Mouse (Mus musculus): ENCODE data around the gene Polr2i. TPM values are rescaled to one million over a fixed set of nuclear protein-coding genes. Genes with fewer than 3 reads are reported as not detected.
"Not testable (repeated sequence)": the region's sequence is repeated elsewhere in the genome, so short reads cannot be mapped to it uniquely, and the experiment has no call there.

Gene Polr2i
- polyA plus RNA-seq, 1 experiment from 2014 or later, result 127 TPM

GRCm38 (mm10) chr7:30196171-30196570 lies 35.6 kb upstream of the Polr2i start:
- Histone ChIP-seq H3K4me3 (no peak overlapping the region), H3K4me1 (peaks cover 40% of the 10 kb centered on the region)
- WGBS, result 81% methylated on average over 6 of the region's 6 CpGs

GRCm38 (mm10) chr7:30197592-30198129 lies 34.1 kb upstream of the Polr2i start:
- Histone ChIP-seq H3K4me1 (peaks cover 39% of the 10 kb centered on the region), H3K9me3 (no peaks in the 10 kb centered on the region), H3K4me3 (no peak overlapping the region; the same call in 1 of the 2 replicates), H3K36me3 (peaks cover 2% of the 10 kb centered on the region; the same call in 1 of the 2 replicates), H3K27me3 (ENCODE audit: insufficient read depth, poor library complexity, severe bottlenecking) (no peaks in the 10 kb centered on the region), H3K27ac (0 out of 2 replicates have a peak overlapping the region, but pooled peaks have one; percentile 52)
- no peak for DNase-seq (ENCODE audit: low spot score)
- 58% methylated on average over 5 of the region's 5 CpGs for WGBS

More at GRCm38 (mm10) chr7:30196171-30196570, 35.6 kb upstream of the Polr2i start:
- Histone ChIP-seq H3K9me3 (no peaks in the 10 kb centered on the region), H3K36me3 (peaks cover 17% of the 10 kb centered on the region), H3K27ac (no peak overlapping the region), H3K27me3 (ENCODE audit: insufficient read depth, poor library complexity, severe bottlenecking) (no peaks in the 10 kb centered on the region)
- DNase-seq (ENCODE audit: low spot score), result no peak

GRCm38 (mm10) chr7:30198481-30198971 lies 33.2 kb upstream of the Polr2i start, which contains the start of gene Capns1:
Capns1 (minus strand) TSS chr7:30198811.
- WGBS, result 11% methylated on average over 8 of the region's 8 CpGs
- H3K27me3 ChIP-seq (ENCODE audit: insufficient read depth, poor library complexity, severe bottlenecking), result no peaks in the 10 kb centered on the region
- no peaks in the 10 kb centered on the region for H3K36me3 ChIP-seq
- no peaks in the 10 kb centered on the region for H3K9me3 ChIP-seq
- peak within 1 kb of the TSS; percentile 31 for H3K4me3 ChIP-seq
- H3K27ac ChIP-seq, result peak within 1 kb of the TSS; percentile 52; the same call in 1 of the 2 replicates
- DNase-seq (ENCODE audit: low spot score), result peak; percentile 87
- H3K4me1 ChIP-seq, result peaks cover 34% of the 10 kb centered on the region

- Histone ChIP-seq H3K4me3 (no peak overlapping the region), H3K36me3 (no peaks in the 10 kb centered on the region), H3K4me1 (peaks cover 36% of the 10 kb centered on the region), H3K27ac (no peak overlapping the region), H3K27me3 (ENCODE audit: insufficient read depth, poor library complexity, severe bottlenecking) (no peaks in the 10 kb centered on the region), H3K9me3 (no peaks in the 10 kb centered on the region)
- DNase-seq (ENCODE audit: low spot score), result no peak
- 78% methylated on average over 18 of the region's 18 CpGs for WGBS
These were observed 32.1 kb upstream of the Polr2i start for GRCm38 (mm10) chr7:30199498-30200139.

GRCm38 (mm10) chr7:30200200-30200599 lies 31.5 kb upstream of the Polr2i start:
- Histone ChIP-seq H3K9me3 (no peaks in the 10 kb centered on the region), H3K27ac (no peak overlapping the region), H3K27me3 (ENCODE audit: insufficient read depth, poor library complexity, severe bottlenecking) (no peaks in the 10 kb centered on the region), H3K4me1 (peaks cover 38% of the 10 kb centered on the region), H3K4me3 (no peak overlapping the region), H3K36me3 (no peaks in the 10 kb centered on the region)
- whole genome bisulfite sequencing, result 79% methylated on average over 5 of the region's 5 CpGs
- DNase-seq (ENCODE audit: low spot score), result no peak

GRCm38 (mm10) chr7:30200661-30201060 lies 31.1 kb upstream of the Polr2i start:
- H3K27ac ChIP-seq; H3K36me3 ChIP-seq; H3K27me3 ChIP-seq (ENCODE audit: insufficient read depth, poor library complexity, severe bottlenecking); H3K9me3 ChIP-seq; H3K4me3 ChIP-seq; DNase-seq (ENCODE audit: low spot score): not testable (repeated sequence)
- H3K4me1 ChIP-seq, result peaks cover 33% of the 10 kb centered on the region
- WGBS, result 86% methylated on average over 5 of the region's 5 CpGs

- Histone ChIP-seq H3K9me3 (no peaks in the 10 kb centered on the region), H3K27me3 (ENCODE audit: insufficient read depth, poor library complexity, severe bottlenecking) (no peaks in the 10 kb centered on the region), H3K4me1 (peaks cover 17% of the 10 kb centered on the region), H3K36me3 (no peaks in the 10 kb centered on the region), H3K27ac (no peak overlapping the region), H3K4me3 (no peak overlapping the region)
- no peak for DNase-seq (ENCODE audit: low spot score)
- WGBS, result 77% methylated on average over 11 of the region's 11 CpGs
These were observed 28.7 kb upstream of the Polr2i start for GRCm38 (mm10) chr7:30202895-30203690.

GRCm38 (mm10) chr7:30204380-30204779 lies 27.4 kb upstream of the Polr2i start:
- Histone ChIP-seq H3K4me3 (no peak overlapping the region; the same call in 1 of the 2 replicates), H3K9me3 (no peaks in the 10 kb centered on the region), H3K27ac (no peak overlapping the region), H3K27me3 (ENCODE audit: insufficient read depth, poor library complexity, severe bottlenecking) (no peaks in the 10 kb centered on the region), H3K4me1 (peaks cover 12% of the 10 kb centered on the region), H3K36me3 (no peaks in the 10 kb centered on the region)
- 11% methylated on average over 8 of the region's 8 CpGs for WGBS
- no peak for DNase-seq (ENCODE audit: low spot score)

GRCm38 (mm10) chr7:30205383-30205782 lies 26.4 kb upstream of the Polr2i start:
- H3K4me3 ChIP-seq, result no peak overlapping the region
- H3K36me3 ChIP-seq, result no peaks in the 10 kb centered on the region
- H3K9me3 ChIP-seq, result no peaks in the 10 kb centered on the region
- H3K27ac ChIP-seq, result no peak overlapping the region
- 2% methylated on average over 2 of the region's 2 CpGs for WGBS
- peaks cover 12% of the 10 kb centered on the region for H3K4me1 ChIP-seq
- H3K27me3 ChIP-seq (ENCODE audit: insufficient read depth, poor library complexity, severe bottlenecking), result no peaks in the 10 kb centered on the region
- DNase-seq (ENCODE audit: low spot score), result no peak

- H3K36me3 ChIP-seq; H3K27ac ChIP-seq; H3K4me3 ChIP-seq; H3K27me3 ChIP-seq (ENCODE audit: insufficient read depth, poor library complexity, severe bottlenecking); H3K9me3 ChIP-seq; DNase-seq (ENCODE audit: low spot score): not testable (repeated sequence)
- WGBS, result 55% methylated on average over 5 of the region's 5 CpGs
- H3K4me1 ChIP-seq, result peaks cover 12% of the 10 kb centered on the region
These were observed 25.4 kb upstream of the Polr2i start for GRCm38 (mm10) chr7:30206364-30206763.

GRCm38 (mm10) chr7:30211025-30211424 lies 20.7 kb upstream of the Polr2i start:
- Histone ChIP-seq H3K36me3 (no peaks in the 10 kb centered on the region), H3K9me3 (no peaks in the 10 kb centered on the region), H3K27ac (no peak overlapping the region), H3K27me3 (ENCODE audit: insufficient read depth, poor library complexity, severe bottlenecking) (no peaks in the 10 kb centered on the region), H3K4me1 (no peaks in the 10 kb centered on the region), H3K4me3 (no peak overlapping the region)
- DNase-seq (ENCODE audit: low spot score), result no peak
- WGBS, result 27% methylated on average over 4 of the region's 4 CpGs

- Histone ChIP-seq H3K4me3 (no peak overlapping the region), H3K27ac (no peak overlapping the region)
- 81% methylated on average over 3 of the region's 3 CpGs for WGBS
These were observed 17.9 kb upstream of the Polr2i start for GRCm38 (mm10) chr7:30213881-30214280.

GRCm38 (mm10) chr7:30215875-30216274 lies 15.9 kb upstream of the Polr2i start:
- Histone ChIP-seq H3K27me3 (ENCODE audit: insufficient read depth, poor library complexity, severe bottlenecking) (no peaks in the 10 kb centered on the region), H3K36me3 (no peaks in the 10 kb centered on the region), H3K9me3 (no peaks in the 10 kb centered on the region), H3K27ac (no peak overlapping the region), H3K4me1 (peaks cover 15% of the 10 kb centered on the region; the same call in 1 of the 2 replicates), H3K4me3 (no peak overlapping the region)
- DNase-seq (ENCODE audit: low spot score), result no peak
- 92% methylated on average over 3 of the region's 3 CpGs for WGBS

More at GRCm38 (mm10) chr7:30213881-30214280, 17.9 kb upstream of the Polr2i start:
- Histone ChIP-seq H3K36me3 (no peaks in the 10 kb centered on the region), H3K4me1 (0 out of 2 replicates have a peak, but pooled peaks cover 4% of the 10 kb centered on the region), H3K9me3 (no peaks in the 10 kb centered on the region), H3K27me3 (ENCODE audit: insufficient read depth, poor library complexity, severe bottlenecking) (no peaks in the 10 kb centered on the region)
- DNase-seq (ENCODE audit: low spot score), result no peak
